Mouse (Mus musculus): ENCODE data around the gene Dnali1.

Gene Dnali1

GRCm38 (mm10) chr4:125034341-125034740, 31.2 kb downstream of the Dnali1 start:
- DNase-seq (ENCODE audit: low spot score in 2 of 2), result no peak

DNA sequence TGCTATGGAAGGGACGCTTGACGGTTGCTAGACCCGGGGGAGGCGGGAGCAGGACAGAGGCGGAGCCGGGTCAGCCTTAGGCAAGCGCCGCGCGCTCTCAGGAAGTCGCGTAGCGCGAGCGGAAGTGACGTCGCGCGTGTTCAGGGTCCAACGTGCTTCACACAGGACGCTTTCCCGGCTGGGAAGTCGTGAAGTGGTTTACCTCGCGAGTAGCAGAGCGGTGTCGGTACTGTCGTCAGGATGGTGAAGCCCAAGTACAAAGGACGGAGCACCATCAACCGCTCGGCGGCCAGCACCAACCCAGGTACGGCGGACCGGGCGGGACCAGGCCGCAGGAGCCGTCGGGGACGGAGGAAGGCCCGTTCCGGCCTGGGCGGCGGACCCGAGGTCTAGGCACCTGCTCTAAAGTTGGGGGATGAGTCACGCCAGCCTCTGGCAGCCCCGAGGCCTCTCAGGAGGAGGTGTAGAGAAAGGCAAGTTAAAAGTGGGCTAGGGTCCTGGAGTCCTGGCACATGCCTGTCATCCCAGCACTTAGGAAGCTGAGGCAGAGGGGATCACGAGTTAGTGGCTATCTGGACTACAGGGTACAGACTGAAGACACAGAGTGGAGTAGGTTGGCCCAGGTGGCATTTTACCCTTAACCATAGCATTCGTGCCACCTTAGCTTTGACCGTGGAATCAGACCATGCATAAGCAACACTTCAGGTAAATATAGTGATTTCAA, 35.5 kb downstream of the Dnali1 start:
- DNase-seq (ENCODE audit: low spot score in 2 of 2), result peak; percentile 74 to 88

GRCm38 (mm10) chr4:125020780-125021538, 44.5 kb downstream of the Dnali1 start:
- DNase-seq (ENCODE audit: low spot score in 2 of 2), result no peak

DNA sequence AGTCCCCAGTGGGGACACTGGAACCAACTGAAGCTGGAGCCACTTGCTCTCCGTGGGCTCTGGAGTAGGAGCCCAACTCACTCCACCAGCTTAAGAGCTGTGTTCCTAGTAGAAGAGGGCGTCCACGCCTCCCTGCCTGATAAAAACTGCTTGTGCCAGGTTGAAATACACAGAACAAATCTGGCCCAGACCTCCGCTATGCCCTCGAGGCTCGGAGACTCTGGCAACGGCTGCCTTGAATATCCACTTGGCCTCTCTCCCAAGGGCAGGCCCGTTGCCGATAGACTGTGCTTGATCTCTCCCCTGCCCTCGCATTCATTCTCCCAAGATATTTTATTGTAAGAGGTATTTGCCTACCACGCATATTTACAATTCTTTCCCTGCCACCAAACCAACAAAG, 48.1 kb downstream of the Dnali1 start:
- no peak for DNase-seq (ENCODE audit: low spot score in 2 of 2)

GRCm38 (mm10) chr4:125015806-125016635, 49.5 kb downstream of the Dnali1 start, which contains the start of gene Gnl2:
TSS of gene Gnl2 (plus strand) at chr4:125016585.
- no peak for DNase-seq (ENCODE audit: low spot score in 2 of 2)

DNA sequence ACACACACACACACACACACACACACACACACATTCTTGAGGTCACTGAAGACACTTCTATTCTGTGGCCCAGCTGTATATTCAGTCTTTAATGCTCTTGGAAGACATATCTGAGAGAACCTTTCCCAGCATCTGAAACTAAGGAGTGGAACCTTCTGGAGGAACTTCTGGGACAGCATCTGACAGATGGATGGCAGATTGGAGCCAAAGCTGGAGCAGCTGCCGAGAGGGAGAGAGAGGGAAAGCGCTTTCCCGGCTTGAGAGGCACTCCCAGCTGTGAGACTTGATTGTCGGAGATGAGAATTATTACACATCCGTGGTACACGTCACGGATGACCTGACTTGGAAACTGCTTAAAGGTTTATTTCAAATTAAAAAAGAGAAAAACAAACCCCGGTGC, 56.8 kb downstream of the Dnali1 start:
- no peak for DNase-seq (ENCODE audit: low spot score in 2 of 2)

DNA sequence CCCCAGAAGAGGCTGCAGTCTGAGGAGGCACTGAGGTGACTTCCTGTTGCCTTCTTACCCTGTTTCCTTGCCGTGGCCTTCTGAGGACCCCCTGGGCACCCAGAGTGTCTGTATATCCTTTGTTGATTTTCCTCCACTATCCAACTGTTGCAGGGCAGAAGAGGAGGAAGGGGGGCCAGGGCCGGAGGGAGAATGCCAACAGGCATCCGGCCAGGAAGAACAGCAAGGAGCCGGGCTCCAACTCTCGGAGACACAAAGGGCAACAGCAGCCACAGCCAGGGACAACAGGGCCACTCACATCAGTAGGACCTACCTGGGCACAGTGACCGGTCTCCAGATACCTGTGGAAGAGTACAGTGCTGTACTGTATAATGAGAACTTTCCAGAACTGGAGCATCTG, 57.3 kb downstream of the Dnali1 start:
- no peak for DNase-seq (ENCODE audit: low spot score in 2 of 2)

GRCm38 (mm10) chr4:125007460-125007859, 58.0 kb downstream of the Dnali1 start:
- DNase-seq (ENCODE audit: low spot score in 2 of 2), result no peak

Data from frontal cortex, postnatal 10 days (tissue).